Mouse (Mus musculus) limb, embryonic 13.5 days (tissue): ENCODE measurements at regions not wholly inside any gene's neighbourhood (a gene's known extent, or its start where the extent isn't known, plus 50 kb on each side); places are given as distances from the start of the nearest gene placed in this dataset.

Experiments
- ATAC-seq: fragments of 200-750 bp; cut with Nextera tagmentation; 2 replicates; pipeline ENCODE4 v1.8.0; 2017; ENCODE audit warnings: low read depth, moderate number of reproducible peaks, moderate TSS enrichment; ENCODE audit not compliant: low FRiP score
- H3K27ac ChIP-seq: fragments of 300-500 bp; sonication (generic); 2 replicates; pipeline ENCODE4 v1.5.1; 2015; ENCODE audit warnings: inconsistent platforms, mild to moderate bottlenecking, moderate library complexity
- H3K27me3 ChIP-seq: fragments of 300-500 bp; sonication (generic); 2 replicates; pipeline ENCODE4 v1.6.1; 2015; ENCODE audit warnings: mild to moderate bottlenecking, inconsistent platforms
- H3K36me3 ChIP-seq: fragments of 300-500 bp; sonication (generic); 2 replicates; pipeline ENCODE4 v1.6.1; 2015; ENCODE audit warnings: inconsistent platforms, mild to moderate bottlenecking, moderate library complexity
- H3K4me1 ChIP-seq: fragments of 300-500 bp; sonication (generic); 2 replicates; pipeline ENCODE4 v1.6.1; 2015; ENCODE audit warnings: inconsistent platforms
- H3K4me2 ChIP-seq: fragments of 300-500 bp; sonication (generic); replicated peaks from 2 replicates; pipeline ENCODE4 v1.6.1; 2015; ENCODE audit warnings: inconsistent platforms, mild to moderate bottlenecking, moderate library complexity
- H3K4me3 ChIP-seq: fragments of 300-500 bp; sonication (generic); 2 replicates; pipeline ENCODE4 v1.5.1; 2015; ENCODE audit warnings: moderate library complexity, mild to moderate bottlenecking, inconsistent platforms
- H3K9ac ChIP-seq: fragments of 300-500 bp; sonication (generic); 2 replicates; pipeline ENCODE4 v1.6.1; 2015; ENCODE audit warnings: mild to moderate bottlenecking, inconsistent platforms
- H3K9me3 ChIP-seq: fragments of 300-500 bp; sonication (generic); 2 replicates; pipeline ENCODE4 v1.6.1; 2016; ENCODE audit warnings: inconsistent platforms
- WGBS: fragments of 180-500 bp; shearing (Covaris S2); methylation state at CpG from one replicate; pipeline ENCODE4 v1.1.7; 2015; 5-methylcytosine and 5-hydroxymethylcytosine counted together

- Histone ChIP-seq H3K9me3 (no peaks in the 10 kb centered on the region), H3K4me3 (no peak overlapping the region), H3K27me3 (no peaks in the 10 kb centered on the region), H3K9ac (no peak overlapping the region), H3K4me1 (0 out of 2 replicates have a peak, but pooled peaks cover 3% of the 10 kb centered on the region), H3K36me3 (no peaks in the 10 kb centered on the region), H3K27ac (no peak overlapping the region), H3K4me2 (no peak overlapping the region)
- WGBS: 41% methylated on average over 2 of the region's 2 CpGs
- peak; percentile 48; the same call in 1 of the 2 replicates for ATAC-seq
Observed at GRCm38 (mm10) chr11:64217181-64217580, 137.9 kb upstream of the Cox10 start.

- Histone ChIP-seq H3K4me1 (peaks cover 11% of the 10 kb centered on the region; the same call in 1 of the 2 replicates), H3K4me3 (no peak overlapping the region), H3K9ac (no peak overlapping the region), H3K36me3 (no peaks in the 10 kb centered on the region), H3K9me3 (no peaks in the 10 kb centered on the region), H3K4me2 (no peak overlapping the region), H3K27ac (no peak overlapping the region), H3K27me3 (no peaks in the 10 kb centered on the region)
- WGBS: 61% methylated on average over 3 of the region's 3 CpGs
- ATAC-seq: no peak
Observed at GRCm38 (mm10) chr11:64210916-64211315, 131.6 kb upstream of the Cox10 start.

DNA sequence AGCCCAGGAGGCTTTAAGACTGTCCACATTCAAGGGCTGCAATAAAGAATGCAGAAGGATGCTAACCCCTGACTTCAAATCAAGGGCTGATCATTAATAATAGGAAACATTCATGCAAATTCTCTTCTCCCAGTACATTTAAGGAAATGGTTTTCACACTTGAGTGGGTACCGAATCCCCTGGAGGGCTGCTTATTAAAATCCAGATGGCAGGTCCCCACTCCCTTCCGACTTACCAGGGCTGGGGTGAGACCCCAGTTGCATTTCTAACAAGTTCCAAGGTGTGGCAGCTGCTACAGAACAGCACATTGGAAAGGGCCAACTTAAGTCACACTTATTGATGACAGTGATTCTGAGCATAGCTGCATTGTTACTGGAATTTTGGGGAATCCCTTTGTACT, 129.0 kb upstream of the Cox10 start:
- Histone ChIP-seq H3K9ac (no peak overlapping the region), H3K4me1 (peaks cover 11% of the 10 kb centered on the region; the same call in 1 of the 2 replicates), H3K9me3 (no peaks in the 10 kb centered on the region), H3K27me3 (no peaks in the 10 kb centered on the region), H3K36me3 (no peaks in the 10 kb centered on the region), H3K27ac (no peak overlapping the region), H3K4me3 (no peak overlapping the region), H3K4me2 (no peak overlapping the region)
- ATAC-seq: no peak
- 35% methylated on average over 2 of the region's 2 CpGs for WGBS

- Histone ChIP-seq H3K4me1 (peaks cover 11% of the 10 kb centered on the region; the same call in 1 of the 2 replicates), H3K4me2 (no peak overlapping the region), H3K27ac (no peak overlapping the region), H3K4me3 (no peak overlapping the region), H3K27me3 (no peaks in the 10 kb centered on the region), H3K36me3 (no peaks in the 10 kb centered on the region), H3K9me3 (no peaks in the 10 kb centered on the region), H3K9ac (no peak overlapping the region)
- 52% methylated on average over 4 of the region's 4 CpGs for WGBS
- no peak for ATAC-seq
Observed at GRCm38 (mm10) chr11:64207358-64207864, 128.1 kb upstream of the Cox10 start.

- Histone ChIP-seq H3K4me2 (no peak overlapping the region), H3K9ac (no peak overlapping the region), H3K9me3 (no peaks in the 10 kb centered on the region), H3K36me3 (no peaks in the 10 kb centered on the region), H3K27ac (no peak overlapping the region), H3K4me3 (no peak overlapping the region), H3K4me1 (peaks cover 7% of the 10 kb centered on the region; the same call in 1 of the 2 replicates), H3K27me3 (no peaks in the 10 kb centered on the region)
- WGBS: 81% methylated on average over 2 of the region's 2 CpGs
- no peak for ATAC-seq
Observed at GRCm38 (mm10) chr11:64206155-64206554, 126.9 kb upstream of the Cox10 start.

DNA sequence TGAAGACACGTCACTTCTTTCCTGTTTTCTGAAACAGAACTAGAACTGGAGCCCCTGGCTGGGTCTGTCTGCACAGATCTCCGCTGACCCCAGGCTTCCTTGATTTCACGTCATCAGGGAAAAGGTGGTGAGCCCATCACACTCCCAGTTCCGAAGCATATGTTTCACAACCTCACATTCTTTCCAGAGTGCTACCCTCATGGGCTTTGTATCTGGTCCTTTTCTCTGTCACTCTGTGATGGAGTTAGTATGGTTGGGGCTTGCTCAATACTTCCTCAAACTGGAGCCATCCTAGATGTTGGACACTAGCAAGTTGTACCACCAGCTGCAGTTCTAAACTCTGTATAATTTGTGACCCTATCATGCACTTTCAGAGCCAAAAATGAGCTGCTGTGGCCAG, 125.8 kb upstream of the Cox10 start:
- Histone ChIP-seq H3K36me3 (no peaks in the 10 kb centered on the region), H3K9ac (no peak overlapping the region), H3K27me3 (no peaks in the 10 kb centered on the region), H3K9me3 (no peaks in the 10 kb centered on the region), H3K27ac (no peak overlapping the region), H3K4me1 (no peaks in the 10 kb centered on the region), H3K4me3 (no peak overlapping the region), H3K4me2 (no peak overlapping the region)
- ATAC-seq: no peak
- 80% methylated on average over 4 of the region's 4 CpGs for WGBS

DNA sequence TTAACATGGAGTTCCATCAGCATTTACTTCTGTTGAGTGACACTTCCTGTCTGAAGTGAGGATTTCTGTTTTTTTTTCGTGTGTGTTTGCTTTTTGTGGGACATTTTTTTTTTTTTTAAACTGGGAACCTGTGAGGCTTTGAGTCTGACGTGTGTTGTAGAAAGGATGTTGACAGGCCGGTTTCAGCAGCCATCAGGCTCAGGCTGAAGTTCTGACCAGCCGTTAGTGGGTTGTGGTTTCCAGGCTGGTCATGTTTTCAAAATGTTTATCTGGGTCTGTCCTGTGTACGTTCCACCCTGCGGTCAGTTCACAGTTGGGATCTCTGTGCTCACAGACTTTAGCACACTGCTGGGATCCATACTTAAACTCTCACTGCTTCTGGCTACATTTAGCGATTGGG, 125.0 kb upstream of the Cox10 start:
- no peaks in the 10 kb centered on the region for H3K4me1 ChIP-seq
- no peak overlapping the region for H3K27ac ChIP-seq
- H3K36me3 ChIP-seq: no peaks in the 10 kb centered on the region
- H3K9ac ChIP-seq: no peak overlapping the region
- no peaks in the 10 kb centered on the region for H3K27me3 ChIP-seq
- H3K4me3 ChIP-seq: no peak overlapping the region
- H3K9me3 ChIP-seq: no peaks in the 10 kb centered on the region
- ATAC-seq: no peak
- WGBS: 51% methylated on average over 7 of the region's 7 CpGs
- H3K4me2 ChIP-seq: no peak overlapping the region

- no peaks in the 10 kb centered on the region for H3K27me3 ChIP-seq
- no peaks in the 10 kb centered on the region for H3K36me3 ChIP-seq
- H3K9ac ChIP-seq: no peak overlapping the region
- no peak for ATAC-seq
- no peaks in the 10 kb centered on the region for H3K4me1 ChIP-seq
- H3K4me2 ChIP-seq: no peak overlapping the region
- H3K27ac ChIP-seq: no peak overlapping the region
- H3K4me3 ChIP-seq: no peak overlapping the region
- WGBS: 86% methylated on average over 6 of the region's 6 CpGs
- no peaks in the 10 kb centered on the region for H3K9me3 ChIP-seq
Observed at GRCm38 (mm10) chr11:64200874-64201273, 121.6 kb upstream of the Cox10 start.

- 90% methylated on average over 3 of the region's 3 CpGs for WGBS
- H3K9me3 ChIP-seq: no peaks in the 10 kb centered on the region
- ATAC-seq: no peak
Observed at GRCm38 (mm10) chr11:64195272-64195671, 116.0 kb upstream of the Cox10 start.

GRCm38 (mm10) chr11:64188701-64189100, 109.4 kb upstream of the Cox10 start:
- Histone ChIP-seq H3K4me1 (peaks cover 8% of the 10 kb centered on the region), H3K9ac (no peak overlapping the region), H3K27ac (no peak overlapping the region), H3K36me3 (no peaks in the 10 kb centered on the region), H3K9me3 (no peaks in the 10 kb centered on the region), H3K4me3 (no peak overlapping the region), H3K27me3 (peaks cover 4% of the 10 kb centered on the region; the same call in 1 of the 2 replicates), H3K4me2 (no peak overlapping the region)
- no peak for ATAC-seq
- 90% methylated on average over 2 of the region's 2 CpGs for WGBS

More at GRCm38 (mm10) chr11:64195272-64195671, 116.0 kb upstream of the Cox10 start:
- no peaks in the 10 kb centered on the region for H3K4me1 ChIP-seq
- H3K4me3 ChIP-seq: no peak overlapping the region
- H3K36me3 ChIP-seq: no peaks in the 10 kb centered on the region
- peaks cover 4% of the 10 kb centered on the region; the same call in 1 of the 2 replicates for H3K27me3 ChIP-seq
- no peak overlapping the region for H3K9ac ChIP-seq
- H3K4me2 ChIP-seq: no peak overlapping the region
- H3K27ac ChIP-seq: no peak overlapping the region

- no peaks in the 10 kb centered on the region for H3K36me3 ChIP-seq
Observed at GRCm38 (mm10) chr11:64187488-64188444, 108.5 kb upstream of the Cox10 start.

GRCm38 (mm10) chr11:64187007-64187406, 107.7 kb upstream of the Cox10 start:
- Histone ChIP-seq H3K9ac (no peak overlapping the region), H3K27me3 (peaks cover 4% of the 10 kb centered on the region; the same call in 1 of the 2 replicates), H3K27ac (no peak overlapping the region), H3K4me3 (no peak overlapping the region), H3K36me3 (no peaks in the 10 kb centered on the region), H3K4me1 (peaks cover 9% of the 10 kb centered on the region), H3K9me3 (no peaks in the 10 kb centered on the region), H3K4me2 (no peak overlapping the region)
- WGBS: 68% methylated on average over 3 of the region's 3 CpGs
- ATAC-seq: no peak

More at GRCm38 (mm10) chr11:64187488-64188444, 108.5 kb upstream of the Cox10 start:
- Histone ChIP-seq H3K9ac (no peak overlapping the region), H3K4me2 (no peak overlapping the region), H3K27me3 (peaks cover 4% of the 10 kb centered on the region; the same call in 1 of the 2 replicates), H3K4me3 (no peak overlapping the region), H3K9me3 (no peaks in the 10 kb centered on the region), H3K4me1 (peaks cover 9% of the 10 kb centered on the region), H3K27ac (no peak overlapping the region)
- ATAC-seq: no peak
- 66% methylated on average over 9 of the region's 9 CpGs for WGBS
